Mouse (Mus musculus) forebrain, postnatal 0 days (tissue): ENCODE measurements around the gene Rdh16f1. TPM values are rescaled to one million over a fixed set of nuclear protein-coding genes. Genes with fewer than 3 reads are reported as not detected.
"Not testable (repeated sequence)": the region's sequence is repeated elsewhere in the genome, so short reads cannot be mapped to it uniquely, and the experiment has no call there.

ENCODE experiments used
- ATAC-seq: fragments of 200-750 bp; cut with Nextera tagmentation; 2 replicates; pipeline ENCODE4 v1.8.0; 2017; ENCODE audit warnings: mild to moderate bottlenecking, moderate library complexity
- DNase-seq: peaks from one replicate; pipeline ENCODE4 v3.0.0-alpha.2; 2015
- H3K27ac ChIP-seq: fragments of 300-500 bp; sonication (generic); 2 replicates; pipeline ENCODE4 v1.5.1; 2014; ENCODE audit warnings: low read depth, mild to moderate bottlenecking, antibody characterized with exemption, low read length, moderate library complexity, mixed read lengths
- H3K27me3 ChIP-seq: fragments of 300-500 bp; sonication (generic); 2 replicates; pipeline ENCODE4 v1.6.1; 2014; ENCODE audit warnings: mild to moderate bottlenecking, low read length, mixed read lengths; ENCODE audit not compliant: insufficient read depth
- H3K36me3 ChIP-seq: fragments of 300-500 bp; sonication (generic); 2 replicates; pipeline ENCODE4 v1.6.1; 2014; ENCODE audit warnings: mild to moderate bottlenecking, moderate library complexity; ENCODE audit not compliant: insufficient read depth
- H3K4me1 ChIP-seq: fragments of 300-500 bp; sonication (generic); 2 replicates; pipeline ENCODE4 v1.6.1; 2014; ENCODE audit warnings: antibody characterized with exemption; ENCODE audit not compliant: insufficient read depth
- H3K4me2 ChIP-seq: fragments of 300-500 bp; sonication (generic); 2 replicates; pipeline ENCODE4 v1.6.1; 2014; ENCODE audit warnings: low read depth, mild to moderate bottlenecking, moderate library complexity
- H3K4me3 ChIP-seq: fragments of 300-500 bp; sonication (generic); 2 replicates; pipeline ENCODE4 v1.5.1; 2014; ENCODE audit warnings: low read depth, low read length, mixed read lengths
- H3K9ac ChIP-seq: fragments of 300-500 bp; sonication (generic); 2 replicates; pipeline ENCODE4 v1.6.1; 2014; ENCODE audit warnings: mild to moderate bottlenecking
- H3K9me3 ChIP-seq: fragments of 300-500 bp; sonication (generic); 2 replicates; pipeline ENCODE4 v1.6.1; 2016; ENCODE audit warnings: low read length
- CTCF ChIP-seq: sonication (generic); IDR thresholded peaks from 2 replicates; pipeline ENCODE4 v1.5.1; 2016; ENCODE audit warnings: antibody characterized with exemption, control low read depth, low read depth
- WGBS: fragments of 180-500 bp; shearing (Covaris S2); extraction: QIAGEN DNeasy Blood & Tissue Kit; methylation state at CpG from one replicate; pipeline ENCODE4 v1.1.7; 2014; 5-methylcytosine and 5-hydroxymethylcytosine counted together
- polyA plus RNA-seq: library from polyadenylated mRNA; unstranded; fragments of >200 nt; fragmentation: Nextera tagmentation; extraction: Ambion mirVana; gene quantifications from 2 replicates; pipeline ENCODE4 v1.2.1, GENCODE M21; 2015
- total RNA-seq: library from RNA; depleted of rRNA; stranded (reverse); fragments of >200 nt; gene quantifications from 2 replicates; pipeline ENCODE4 v1.2.3, GENCODE M21; 2014

The Rdh16f1 gene
- total and polyA plus RNA-seq, 2 experiments from 2014 or later: not detected

- Histone ChIP-seq H3K27ac (no peak overlapping the region), H3K27me3 (no peaks in the 10 kb centered on the region), H3K9ac (no peak overlapping the region), H3K4me3 (no peak overlapping the region), H3K9me3 (no peaks in the 10 kb centered on the region), H3K4me1 (no peaks in the 10 kb centered on the region), H3K4me2 (no peak overlapping the region), H3K36me3 (peaks cover 28% of the 10 kb centered on the region)
- TF ChIP-seq CTCF: no peak
- DNase-seq (no peak), ATAC-seq (no peak)
- WGBS: 17% methylated on average over 7 of the region's 8 CpGs
Observed at GRCm38 (mm10) chr10:127748847-127749612, 10.6 kb upstream of the Rdh16f1 start.

- WGBS: 60% methylated on average over 24 of the region's 24 CpGs
Observed at GRCm38 (mm10) chr10:127750136-127750777, 9.3 kb upstream of the Rdh16f1 start.

GRCm38 (mm10) chr10:127751548-127751947, 8.0 kb upstream of the Rdh16f1 start, which contains the start of gene Gpr182:
Gpr182 (minus strand) TSS chr10:127751732.
- H3K9ac ChIP-seq: no peak within 1 kb of the TSS
- no peaks in the 10 kb centered on the region for H3K9me3 ChIP-seq
- no peak for TF ChIP-seq CTCF
- no peak within 1 kb of the TSS for H3K4me3 ChIP-seq
- no peaks in the 10 kb centered on the region for H3K4me1 ChIP-seq
- no peak within 1 kb of the TSS for H3K27ac ChIP-seq
- ATAC-seq: no peak
- DNase-seq: no peak
- H3K4me2 ChIP-seq: peak within 1 kb of the TSS; percentile 35
- WGBS: 70% methylated on average over 8 of the region's 8 CpGs
- peaks cover 12% of the 10 kb centered on the region; the same call in 1 of the 2 replicates for H3K36me3 ChIP-seq
- no peaks in the 10 kb centered on the region for H3K27me3 ChIP-seq

More at GRCm38 (mm10) chr10:127750136-127750777, 9.3 kb upstream of the Rdh16f1 start:
- ATAC-seq (0 out of 2 replicates have a peak, but pooled peaks have one; percentile 25), DNase-seq (peak; percentile 27)
- Histone ChIP-seq H3K27me3 (no peaks in the 10 kb centered on the region), H3K9ac (peak overlapping the region; percentile 18; the same call in 1 of the 2 replicates), H3K27ac (no peak overlapping the region), H3K9me3 (no peaks in the 10 kb centered on the region), H3K36me3 (peaks cover 17% of the 10 kb centered on the region; the same call in 1 of the 2 replicates), H3K4me1 (no peaks in the 10 kb centered on the region), H3K4me2 (peak overlapping the region; percentile 35), H3K4me3 (peak overlapping the region; percentile 21; the same call in 1 of the 2 replicates)
- TF ChIP-seq CTCF: no peak

- Histone ChIP-seq H3K4me3 (no peak overlapping the region), H3K27ac (no peak overlapping the region), H3K36me3 (no peaks in the 10 kb centered on the region), H3K4me2 (no peak overlapping the region), H3K9ac (no peak overlapping the region), H3K27me3 (no peaks in the 10 kb centered on the region), H3K4me1 (no peaks in the 10 kb centered on the region), H3K9me3 (no peaks in the 10 kb centered on the region)
- DNase-seq (no peak), ATAC-seq (no peak)
- TF ChIP-seq CTCF: no peak
- 65% methylated on average over 6 of the region's 6 CpGs for WGBS
Observed at GRCm38 (mm10) chr10:127754566-127755166, 4.9 kb upstream of the Rdh16f1 start.

DNA sequence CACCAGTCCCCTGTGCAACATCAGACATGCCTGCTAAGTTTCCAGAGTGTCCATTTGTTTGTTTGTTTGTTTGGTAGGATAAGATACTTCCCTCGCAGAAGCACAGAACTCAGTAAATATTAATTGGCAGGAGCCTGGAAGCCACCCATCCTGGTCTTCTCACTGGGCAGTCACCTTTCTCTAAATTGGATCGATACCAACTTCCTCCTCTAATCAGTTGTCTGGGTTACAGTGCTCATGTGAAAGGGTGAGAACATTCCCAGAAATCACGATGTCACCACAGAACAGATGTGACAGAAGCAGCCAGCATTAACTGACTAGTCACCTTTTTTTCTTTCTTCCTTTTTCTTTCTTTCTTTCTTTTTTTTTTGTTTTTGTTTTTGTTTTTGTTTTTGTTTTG, 4.3 kb upstream of the Rdh16f1 start:
- H3K36me3 ChIP-seq: no peaks in the 10 kb centered on the region
- H3K9me3 ChIP-seq: no peaks in the 10 kb centered on the region
- H3K27me3 ChIP-seq: no peaks in the 10 kb centered on the region
- H3K27ac ChIP-seq: no peak overlapping the region
- WGBS: 62% methylated on average over 3 of the region's 3 CpGs
- no peak for ATAC-seq
- no peak overlapping the region for H3K4me3 ChIP-seq
- H3K9ac ChIP-seq: no peak overlapping the region
- no peak overlapping the region for H3K4me2 ChIP-seq
- DNase-seq: no peak
- no peak for TF ChIP-seq CTCF
- no peaks in the 10 kb centered on the region for H3K4me1 ChIP-seq

- no peak for DNase-seq
- Histone ChIP-seq H3K9ac (no peak overlapping the region), H3K27ac (no peak overlapping the region), H3K9me3 (no peaks in the 10 kb centered on the region), H3K4me1 (no peaks in the 10 kb centered on the region), H3K4me3 (no peak overlapping the region), H3K36me3 (no peaks in the 10 kb centered on the region), H3K4me2 (peak overlapping the region; percentile 21; the same call in 1 of the 2 replicates), H3K27me3 (no peaks in the 10 kb centered on the region)
- ATAC-seq: no peak
- 53% methylated on average over 18 of the region's 18 CpGs for WGBS
- no peak for TF ChIP-seq CTCF
Observed at GRCm38 (mm10) chr10:127755770-127756468, 3.7 kb upstream of the Rdh16f1 start.

DNA sequence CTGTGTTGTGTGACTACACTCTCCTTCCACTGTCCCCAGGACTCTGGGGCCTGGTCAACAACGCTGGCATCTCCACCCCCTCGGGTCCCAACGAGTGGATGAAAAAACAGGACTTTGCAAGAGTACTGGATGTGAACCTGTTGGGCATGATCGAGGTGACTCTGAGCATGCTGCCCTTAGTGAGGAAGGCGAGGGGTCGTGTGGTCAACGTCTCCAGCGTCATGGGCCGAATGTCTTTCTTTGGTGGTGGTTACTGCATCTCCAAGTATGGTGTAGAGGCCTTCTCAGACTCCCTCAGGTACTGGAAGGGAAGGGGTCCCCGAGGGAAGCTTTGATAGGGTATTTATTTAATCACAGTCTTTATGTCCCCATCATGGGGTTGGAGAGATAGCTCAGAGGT, 3.3 kb downstream of the Rdh16f1 start:
- DNase-seq, H3K4me1 ChIP-seq, ATAC-seq, H3K36me3 ChIP-seq, H3K9ac ChIP-seq, H3K27me3 ChIP-seq, H3K4me3 ChIP-seq, H3K9me3 ChIP-seq, H3K4me2 ChIP-seq, H3K27ac ChIP-seq: not testable (repeated sequence)
- WGBS: 92% methylated on average over 10 of the region's 10 CpGs
